8 mouse cellular contexts compared by ENCODE assay signal in genomic region chr13:90089825-90090183, GRCm38 (mm10). TPM values are rescaled to one million over a fixed set of nuclear protein-coding genes. Genes with fewer than 3 reads are reported as not detected.
DNase-seq lines count a peak whose midpoint lies in the region; ATAC-seq and TF ChIP-seq lines count a peak whose summit lies in the region.

No protein-coding gene starts in this region.

- H3K36me3 ChIP-seq in heart, embryonic 11.5 days (ENCODE audit: control insufficient read depth, insufficient read depth, low read length), result no peaks in the 10 kb centered on the region; the same call in 1 of the 2 replicates
- H3K36me3 ChIP-seq in ES-Bruce4 (ENCODE audit: control insufficient read depth, insufficient read depth, low read length, poor library complexity, severe bottlenecking) (peaks cover 2% of the 10 kb centered on the region; the same call in 1 of the 2 replicates), macrophage (ENCODE audit: inconsistent target) (no peaks in the 10 kb centered on the region)
- H3K36me3 ChIP-seq in forebrain, embryonic 15.5 days, result no peaks in the 10 kb centered on the region

- H3K4me3 ChIP-seq in heart, embryonic 11.5 days (ENCODE audit: low read depth, low read length), result peak overlapping the region; percentile 90
- peak overlapping the region; percentile 100 for H3K4me3 ChIP-seq in ES-Bruce4 (ENCODE audit: low read depth, low read length)
- peak overlapping the region; percentile 96 for H3K4me3 ChIP-seq in forebrain, embryonic 15.5 days
- H3K4me3 ChIP-seq in macrophage (ENCODE audit: inconsistent target), result peak overlapping the region; percentile 92

- no peak for TF ChIP-seq POLR2A in ES-Bruce4 (IDR thresholded peaks at IDR 0.05; ENCODE audit: insufficient read depth, low read length)

- DNase-seq in heart, postnatal 14 days, result no peak
- DNase-seq in urinary bladder, postnatal 4 days (ENCODE audit: low spot score in 2 of 2), result no peak
- no peak for DNase-seq in right cerebral cortex, adult 18-20 months

- intact Hi-C loops in heart, postnatal 14 days (cut with DNase I), result loop anchor here (5.0 kb wide), 1 partner anchor 353 kb away; no protein-coding TSS in a partner anchor

- peaks cover 75% of the 10 kb centered on the region for H3K79me2 ChIP-seq in macrophage (ENCODE audit: inconsistent target)

- H3K27me3 ChIP-seq in heart, embryonic 11.5 days (ENCODE audit: control insufficient read depth, insufficient read depth, low read length), result no peaks in the 10 kb centered on the region
- no peaks in the 10 kb centered on the region for H3K27me3 ChIP-seq in ES-Bruce4 (ENCODE audit: control insufficient read depth, insufficient read depth, low read length, poor library complexity, severe bottlenecking)
- H3K27me3 ChIP-seq in forebrain, embryonic 15.5 days, result no peaks in the 10 kb centered on the region

- peaks cover 3% of the 10 kb centered on the region; the same call in 1 of the 2 replicates for H3K4me1 ChIP-seq in heart, embryonic 11.5 days (ENCODE audit: control insufficient read depth, insufficient read depth, low read length)
- no peaks in the 10 kb centered on the region for H3K4me1 ChIP-seq in ES-Bruce4 (ENCODE audit: control insufficient read depth, insufficient read depth, low read length)
- H3K4me1 ChIP-seq in forebrain, embryonic 15.5 days, result peaks cover 12% of the 10 kb centered on the region

- no peaks in the 10 kb centered on the region for H3K9me3 ChIP-seq in heart, embryonic 11.5 days (replicated peaks; ENCODE audit: control insufficient read depth, low read length)
- H3K9me3 ChIP-seq in ES-Bruce4 (replicated peaks; ENCODE audit: control insufficient read depth, insufficient read depth, low read length, poor library complexity, severe bottlenecking), result peaks cover 3% of the 10 kb centered on the region; the same call in 1 of the 2 replicates
- H3K9me3 ChIP-seq in forebrain, embryonic 15.5 days, result no peaks in the 10 kb centered on the region

- H3K27ac ChIP-seq in heart, embryonic 11.5 days (ENCODE audit: low read depth, low read length), result peak overlapping the region; percentile 82
- H3K27ac ChIP-seq in ES-Bruce4 (ENCODE audit: insufficient read depth, low read length) (peak overlapping the region; percentile 70), macrophage (peak overlapping the region; percentile 51)
- peak overlapping the region; percentile 91 for H3K27ac ChIP-seq in forebrain, embryonic 15.5 days (replicated peaks)

- TF ChIP-seq EP300 in ES-Bruce4 (IDR thresholded peaks at IDR 0.05; ENCODE audit: insufficient read depth, low read depth, low read length), result no peak

- no peak for TF ChIP-seq CTCF in ES-Bruce4 (IDR thresholded peaks at IDR 0.05; ENCODE audit: low read depth, low read length)

- peak; percentile 68 for ATAC-seq in heart, embryonic 11.5 days (replicated peaks; ENCODE audit: insufficient number of reproducible peaks, low FRiP score, low TSS enrichment)
- ATAC-seq in forebrain, embryonic 15.5 days (replicated peaks), result peak; percentile 81
- no peak for ATAC-seq in CD4-positive, CD25-positive, alpha-beta regulatory T cell, adult 4 months

- WGBS in heart, embryonic 11.5 days (ENCODE audit: insufficient replicate concordance), result 1% methylated on average over 27 of the region's 27 CpGs
- WGBS in forebrain, embryonic 15.5 days, result under 1% methylated on average over 27 of the region's 27 CpGs
- WGBS in macrophage (ENCODE audit: missing documents), result 0% methylated on average over 22 of the region's 27 CpGs

- H3K4me2 ChIP-seq in heart, embryonic 11.5 days, result peak overlapping the region; percentile 79
- peak overlapping the region; percentile 88 for H3K4me2 ChIP-seq in forebrain, embryonic 15.5 days (replicated peaks)

- peak overlapping the region; percentile 94 for H3K9ac ChIP-seq in heart, embryonic 11.5 days (ENCODE audit: low read depth, low read length)
- H3K9ac ChIP-seq in ES-Bruce4 (ENCODE audit: low read depth, poor library complexity, severe bottlenecking), result peak overlapping the region; percentile 91
- H3K9ac ChIP-seq in forebrain, embryonic 15.5 days (replicated peaks), result peak overlapping the region; percentile 92

RNA-seq across cellular contexts. Expression of gene Xrcc4, which starts 0.4 kb away (rescaled TPM):
- polyA plus RNA-seq in heart, embryonic 11.5 days (2014; fragmentation: Nextera tagmentation; extraction: Ambion mirVana), result 18.5 and 20.0 TPM in 2 replicates
- 10 to 100 TPM in 1 of 2 experiments, 1 to 10 TPM in 1; 9.2 to 12.6 TPM for total RNA-seq in heart, postnatal 14 days (2021)
- polyA plus RNA-seq in ES-Bruce4 (2011; ENCODE audit: insufficient read depth, insufficient read length, low read depth, missing spikeins) (20.0 and 25.0 TPM in 2 replicates), macrophage (2018) (13.3 to 22.3 TPM (median 21.4 TPM) in 3 replicates)
- polyA plus RNA-seq in forebrain, embryonic 15.5 days (2015; fragmentation: Nextera tagmentation; extraction: Ambion mirVana), result 15.2 and 16.9 TPM in 2 replicates
- 10 to 100 TPM in 25 of 26 experiments, 1 to 10 TPM in 1; 9.8 to 50.5 (median 35.2) TPM for total RNA-seq in macrophage (2018; cell fraction: chromatin; rRNA removed)
- 10 to 100 TPM; 13.4 to 21.3 (median 16.9) TPM for total RNA-seq in macrophage (2018; cell fraction: cytosol; rRNA removed)
- total RNA-seq in macrophage (2018; cell fraction: nucleus; rRNA removed), result 10 to 100 TPM; 10.8 to 44.3 (median 26.2) TPM
- 10 to 100 TPM; 19.0 to 30.4 TPM for polyA plus RNA-seq in CD4-positive, CD25-positive, alpha-beta regulatory T cell, adult 4 months (2017; shearing (Covaris generic))

RNA-seq across cellular contexts. Expression of gene Tmem167, which starts 0.9 kb away (rescaled TPM):
- polyA plus RNA-seq in heart, embryonic 11.5 days (2014; fragmentation: Nextera tagmentation; extraction: Ambion mirVana), result 50.0 and 53.4 TPM in 2 replicates
- 1 to 10 TPM; 8.0 to 9.3 TPM for total RNA-seq in heart, postnatal 14 days (2021)
- polyA plus RNA-seq in ES-Bruce4 (2011; ENCODE audit: insufficient read depth, insufficient read length, low read depth, missing spikeins) (40.0 and 49.0 TPM in 2 replicates), macrophage (2018) (9.3 to 17.3 TPM (median 12.3 TPM) in 3 replicates)
- polyA plus RNA-seq in forebrain, embryonic 15.5 days (2015; fragmentation: Nextera tagmentation; extraction: Ambion mirVana), result 45.7 and 47.6 TPM in 2 replicates
- 10 to 100 TPM; 15.0 to 61.4 (median 38.4) TPM for total RNA-seq in macrophage (2018; cell fraction: chromatin; rRNA removed)
- 10 to 100 TPM; 10.5 to 16.7 (median 13.1) TPM for total RNA-seq in macrophage (2018; cell fraction: cytosol; rRNA removed)
- 10 to 100 TPM; 11.6 to 54.9 (median 25.0) TPM for total RNA-seq in macrophage (2018; cell fraction: nucleus; rRNA removed)
- 10 to 100 TPM; 41.2 to 63.5 TPM for polyA plus RNA-seq in CD4-positive, CD25-positive, alpha-beta regulatory T cell, adult 4 months (2017; shearing (Covaris generic))
